Mouse (Mus musculus) cerebellum, adult 2 months (tissue): ENCODE measurements around the gene Pkp1. TPM values are rescaled to one million over a fixed set of nuclear protein-coding genes. Genes with fewer than 3 reads are reported as not detected.
A peak's percentile ranks its signal among the peaks of the same experiment; 100 is the strongest.

Source experiments
- DNase-seq, 2 experiments: peaks; one replicate each; pipeline ENCODE4 v3.0.0; 2021
- H3K27ac ChIP-seq: fragments of 200-500 bp; 2 replicates; pipeline ENCODE4 v1.5.1; 2012; ENCODE audit warnings: low read length, control low read depth, inconsistent platforms; ENCODE audit not compliant: insufficient read depth
- H3K27me3 ChIP-seq: fragments of 200-500 bp; 2 replicates; pipeline ENCODE4 v1.6.1; 2012; ENCODE audit warnings: inconsistent platforms, mild to moderate bottlenecking, low read length, moderate library complexity; ENCODE audit not compliant: control insufficient read depth, insufficient read depth
- H3K4me1 ChIP-seq: fragments of 200-500 bp; 2 replicates; pipeline ENCODE4 v1.6.1; 2011; ENCODE audit warnings: low read length; ENCODE audit not compliant: control insufficient read depth, insufficient read depth
- H3K4me3 ChIP-seq: fragments of 200-500 bp; replicated peaks from 2 replicates; pipeline ENCODE3; 2011; ENCODE audit warnings: mild to moderate bottlenecking, low read depth, low read length, control low read depth; ENCODE audit not compliant: insufficient read depth
- CTCF ChIP-seq: fragments of 200-500 bp; IDR thresholded peaks from 2 replicates; pipeline ENCODE4 v1.5.1; 2011; ENCODE audit warnings: low read depth, mild to moderate bottlenecking, control low read depth, low read length, moderate library complexity, borderline replicate concordance; ENCODE audit not compliant: insufficient read depth
- POLR2A ChIP-seq: fragments of 200-500 bp; IDR thresholded peaks from 2 replicates; pipeline ENCODE4 v1.6.1; 2011; ENCODE audit warnings: low read length, control low read depth, borderline replicate concordance; ENCODE audit not compliant: insufficient read depth
- WGBS: fragments of 180-500 bp; shearing (Covaris S2); methylation state at CpG from one replicate; pipeline ENCODE4 v1.1.7; 2018; 5-methylcytosine and 5-hydroxymethylcytosine counted together
- polyA plus RNA-seq: library from polyadenylated mRNA; depleted of rRNA; stranded (reverse); fragments of >200 nt; gene quantifications from 2 replicates; pipeline ENCODE4 v1.2.3, GENCODE M21; 2012; rRNA removed

Gene Pkp1
- polyA plus RNA-seq, result 0.07 and 0.08 TPM in 2 replicates

GRCm38 (mm10) chr1:135918644-135919407 is at the start of gene Pkp1:
Pkp1 (minus strand) TSS chr1:135919207.
- WGBS, result 2% methylated on average over 66 of the region's 67 CpGs
- no peak for DNase-seq
- Histone ChIP-seq H3K4me3 (no peak within 1 kb of the TSS), H3K27me3 (no peaks in the 10 kb centered on the region), H3K4me1 (peaks cover 6% of the 10 kb centered on the region), H3K27ac (no peak within 1 kb of the TSS)
- TF ChIP-seq CTCF (no peak), POLR2A (no peak)

- H3K4me1 ChIP-seq, result peaks cover 36% of the 10 kb centered on the region
- TF ChIP-seq CTCF, result no peak
- TF ChIP-seq POLR2A, result no peak
- no peak overlapping the region for H3K4me3 ChIP-seq
- WGBS, result over 99% methylated on average over 4 of the region's 4 CpGs
- H3K27ac ChIP-seq, result no peak overlapping the region
- no peak for DNase-seq
- H3K27me3 ChIP-seq, result no peaks in the 10 kb centered on the region
Observed at GRCm38 (mm10) chr1:135967739-135968138, 48.7 kb upstream of the Pkp1 start.

- TF ChIP-seq CTCF, result no peak
- no peak for TF ChIP-seq POLR2A
- no peak for DNase-seq
- Histone ChIP-seq H3K4me3 (no peak overlapping the region), H3K4me1 (peaks cover 15% of the 10 kb centered on the region), H3K27me3 (no peaks in the 10 kb centered on the region), H3K27ac (no peak overlapping the region)
- 36% methylated on average over 11 of the region's 11 CpGs for WGBS
Observed at GRCm38 (mm10) chr1:135964561-135964960, 45.6 kb upstream of the Pkp1 start.

GRCm38 (mm10) chr1:135963177-135963576 is 44.2 kb upstream of the Pkp1 start:
- WGBS, result 78% methylated on average over 5 of the region's 5 CpGs
- Histone ChIP-seq H3K4me1 (peaks cover 4% of the 10 kb centered on the region), H3K27me3 (no peaks in the 10 kb centered on the region), H3K27ac (no peak overlapping the region), H3K4me3 (no peak overlapping the region)
- no peak for DNase-seq
- TF ChIP-seq CTCF, result no peak
- no peak for TF ChIP-seq POLR2A

- WGBS, result 45% methylated on average over 4 of the region's 4 CpGs
Observed at GRCm38 (mm10) chr1:135958483-135958882, 39.5 kb upstream of the Pkp1 start.

GRCm38 (mm10) chr1:135948871-135949270 is 29.9 kb upstream of the Pkp1 start:
- Histone ChIP-seq H3K27me3 (no peaks in the 10 kb centered on the region), H3K4me1 (no peaks in the 10 kb centered on the region), H3K27ac (no peak overlapping the region), H3K4me3 (no peak overlapping the region)
- no peak for DNase-seq
- TF ChIP-seq POLR2A, result no peak
- no peak for TF ChIP-seq CTCF
- WGBS, result 54% methylated on average over 2 of the region's 2 CpGs

More at GRCm38 (mm10) chr1:135958483-135958882, 39.5 kb upstream of the Pkp1 start:
- peak in 1 of 2 experiments; percentile 43 for DNase-seq
- no peak overlapping the region for H3K4me3 ChIP-seq
- H3K27ac ChIP-seq, result no peak overlapping the region
- no peaks in the 10 kb centered on the region for H3K27me3 ChIP-seq
- no peak for TF ChIP-seq POLR2A
- TF ChIP-seq CTCF, result peak; percentile 71
- no peaks in the 10 kb centered on the region; the same call in 1 of the 2 replicates for H3K4me1 ChIP-seq

- H3K4me1 ChIP-seq, result no peaks in the 10 kb centered on the region
- TF ChIP-seq CTCF (no peak), POLR2A (no peak)
- no peak overlapping the region for H3K27ac ChIP-seq
- 43% methylated on average over 4 of the region's 4 CpGs for WGBS
- no peaks in the 10 kb centered on the region for H3K27me3 ChIP-seq
- H3K4me3 ChIP-seq, result no peak overlapping the region
- DNase-seq, result no peak
Observed at GRCm38 (mm10) chr1:135946247-135946646, 27.2 kb upstream of the Pkp1 start.

- 10% methylated on average over 7 of the region's 7 CpGs for WGBS
- peak; percentile 39 to 47 for DNase-seq
- Histone ChIP-seq H3K4me1 (no peaks in the 10 kb centered on the region), H3K4me3 (no peak overlapping the region), H3K27me3 (no peaks in the 10 kb centered on the region), H3K27ac (no peak overlapping the region)
- TF ChIP-seq POLR2A, result no peak
- peak; percentile 77; the same call in 1 of the 2 replicates for TF ChIP-seq CTCF
Observed at GRCm38 (mm10) chr1:135945711-135946110, 26.7 kb upstream of the Pkp1 start.
